Mouse (Mus musculus) cerebral cortex, adult 2 months (tissue): ENCODE results near the gene Vmn1r126.

Experiments
- WGBS: fragments of 180-500 bp; shearing (Covaris S2); methylation state at CpG from one replicate; pipeline ENCODE4 v1.1.7; 2018; 5-methylcytosine and 5-hydroxymethylcytosine counted together

The Vmn1r126 gene

GRCm38 (mm10) chr7:21301367-21301766 lies at the start of gene Vmn1r126:
Vmn1r126 (minus strand) TSS chr7:21301467.
- WGBS = no CpG with 5 or more reads among the region's 5 CpGs

GRCm38 (mm10) chr7:21349073-21349472 lies 47.8 kb upstream of the Vmn1r126 start, which contains the start of gene Vmn1r128:
Vmn1r128 (plus strand) TSS chr7:21349373.
- WGBS = 70% methylated on average over 1 of the region's 1 CpGs

GRCm38 (mm10) chr7:21319761-21320160 lies 18.5 kb upstream of the Vmn1r126 start, which contains the start of gene Vmn1r127:
Vmn1r127 (minus strand) TSS chr7:21319861.
- WGBS = no CpG with 5 or more reads among the region's 3 CpGs

GRCm38 (mm10) chr7:21271879-21272278 lies 29.4 kb downstream of the Vmn1r126 start, which contains the start of gene Vmn1r125:
Vmn1r125 (plus strand) TSS chr7:21272179.
- 64% methylated on average over 3 of the region's 3 CpGs for WGBS

GRCm38 (mm10) chr7:21260517-21260916 lies 40.8 kb downstream of the Vmn1r126 start, which contains the start of gene Vmn1r124:
Vmn1r124 (minus strand) TSS chr7:21260617.
- WGBS = 71% methylated on average over 4 of the region's 4 CpGs
